Mouse (Mus musculus) hindbrain, embryonic 12.5 days (tissue): ENCODE results near the gene Gbgt1. TPM values are rescaled to one million over a fixed set of nuclear protein-coding genes. Genes with fewer than 3 reads are reported as not detected.
"Not testable (repeated sequence)": the region's sequence is repeated elsewhere in the genome, so short reads cannot be mapped to it uniquely, and the experiment has no call there.

ENCODE experiments used
- ATAC-seq: fragments of 200-750 bp; cut with Nextera tagmentation; 2 replicates; pipeline ENCODE4 v1.8.0; 2017; ENCODE audit warnings: moderate TSS enrichment; ENCODE audit not compliant: low FRiP score
- H3K27ac ChIP-seq: fragments of 300-500 bp; sonication (generic); 2 replicates; pipeline ENCODE4 v1.5.1; 2016; ENCODE audit warnings: mild to moderate bottlenecking
- H3K27me3 ChIP-seq: fragments of 300-500 bp; sonication (generic); 2 replicates; pipeline ENCODE4 v1.6.1; 2016; ENCODE audit warnings: mild to moderate bottlenecking
- H3K36me3 ChIP-seq: fragments of 300-500 bp; sonication (generic); 2 replicates; pipeline ENCODE4 v1.6.1; 2016; ENCODE audit warnings: mild to moderate bottlenecking
- H3K4me1 ChIP-seq: fragments of 300-500 bp; sonication (generic); 2 replicates; pipeline ENCODE4 v1.6.1; 2016
- H3K4me2 ChIP-seq: fragments of 300-500 bp; sonication (generic); replicated peaks from 2 replicates; pipeline ENCODE4 v1.6.1; 2016; ENCODE audit warnings: mild to moderate bottlenecking
- H3K4me3 ChIP-seq: fragments of 300-500 bp; sonication (generic); 2 replicates; pipeline ENCODE4 v1.5.1; 2016; ENCODE audit warnings: mild to moderate bottlenecking
- H3K9ac ChIP-seq: fragments of 300-500 bp; sonication (generic); 2 replicates; pipeline ENCODE4 v1.6.1; 2016; ENCODE audit warnings: mild to moderate bottlenecking, moderate library complexity
- H3K9me3 ChIP-seq: fragments of 300-500 bp; sonication (generic); replicated peaks from 2 replicates; pipeline ENCODE4 v1.6.1; 2016; ENCODE audit warnings: mild to moderate bottlenecking
- WGBS: fragments of 180-500 bp; shearing (Covaris S2); methylation state at CpG from one replicate; pipeline ENCODE4 v1.1.7; 2016; 5-methylcytosine and 5-hydroxymethylcytosine counted together
- polyA plus RNA-seq: library from polyadenylated mRNA; unstranded; fragments of >200 nt; fragmentation: Nextera tagmentation; extraction: Ambion mirVana; gene quantifications from 2 replicates; pipeline ENCODE4 v1.2.1, GENCODE M21; 2016

Gbgt1 gene
- polyA plus RNA-seq, 1 experiment from 2014 or later: 0.67 TPM

GRCm38 (mm10) chr2:28506291-28506690 is 9.6 kb downstream of the Gbgt1 start:
- Histone ChIP-seq H3K4me3 (no peak overlapping the region), H3K9me3 (no peaks in the 10 kb centered on the region), H3K36me3 (no peaks in the 10 kb centered on the region), H3K27me3 (no peaks in the 10 kb centered on the region), H3K4me1 (no peaks in the 10 kb centered on the region), H3K9ac (no peak overlapping the region), H3K27ac (no peak overlapping the region), H3K4me2 (no peak overlapping the region)
- ATAC-seq: no peak
- WGBS: 82% methylated on average over 6 of the region's 6 CpGs

GRCm38 (mm10) chr2:28511600-28511999 is 14.9 kb downstream of the Gbgt1 start:
- not testable (repeated sequence) for H3K36me3 ChIP-seq, ATAC-seq, H3K4me2 ChIP-seq, H3K4me3 ChIP-seq, H3K9me3 ChIP-seq, H3K9ac ChIP-seq, H3K27me3 ChIP-seq, H3K27ac ChIP-seq
- H3K4me1 ChIP-seq: peaks cover 23% of the 10 kb centered on the region
- WGBS: 49% methylated on average over 5 of the region's 5 CpGs

DNA sequence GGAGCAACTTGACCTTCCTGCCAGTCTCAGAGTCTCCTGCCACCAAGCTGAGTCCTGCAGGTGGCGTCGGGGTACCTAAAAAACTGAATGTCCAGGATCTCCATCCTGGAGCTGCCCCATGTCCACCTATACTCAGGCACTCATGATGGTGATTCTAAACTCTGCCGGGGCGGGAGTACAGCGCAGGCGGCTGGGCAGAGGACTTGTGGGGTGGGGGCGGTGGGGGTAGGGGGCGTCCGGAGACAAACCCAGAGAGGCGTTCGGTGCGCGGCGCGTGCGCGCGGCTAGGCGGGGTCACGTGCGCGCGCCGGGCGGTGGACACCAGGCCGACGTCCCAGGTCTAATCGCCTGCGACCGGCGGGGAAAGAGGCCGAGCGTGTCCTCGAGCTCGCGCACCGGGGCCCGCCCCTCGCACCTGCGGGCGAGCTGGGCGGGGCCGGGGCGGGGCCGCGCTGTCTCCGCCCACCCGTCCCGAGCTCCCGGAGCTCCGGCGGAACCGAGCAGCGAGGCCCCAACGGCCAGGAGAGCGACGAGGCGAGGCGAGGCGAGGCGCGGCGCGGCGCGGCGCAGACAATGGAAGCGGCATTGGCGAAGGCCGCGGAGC is 16.2 kb downstream of the Gbgt1 start, which contains the start of gene Ralgds:
Gene Ralgds, plus strand, starts transcription at position 328 of the 604 bp plus-strand sequence.
- peaks cover 36% of the 10 kb centered on the region for H3K4me1 ChIP-seq
- peak within 1 kb of the TSS; percentile 79 for H3K4me2 ChIP-seq
- H3K27me3 ChIP-seq: no peaks in the 10 kb centered on the region
- peak within 1 kb of the TSS; percentile 95 for H3K9ac ChIP-seq
- no peaks in the 10 kb centered on the region for H3K9me3 ChIP-seq
- 0% methylated on average over 57 of the region's 71 CpGs for WGBS
- H3K27ac ChIP-seq: peak within 1 kb of the TSS; percentile 93
- H3K36me3 ChIP-seq: peaks cover 5% of the 10 kb centered on the region
- ATAC-seq: peak; percentile 62
- H3K4me3 ChIP-seq: peak within 1 kb of the TSS; percentile 85

GRCm38 (mm10) chr2:28513431-28514370 is 17.0 kb downstream of the Gbgt1 start:
- H3K4me1 ChIP-seq: peaks cover 44% of the 10 kb centered on the region
- peak overlapping the region; percentile 85 for H3K4me3 ChIP-seq
- ATAC-seq: peak; percentile 39
- no peaks in the 10 kb centered on the region for H3K9me3 ChIP-seq
- H3K27me3 ChIP-seq: no peaks in the 10 kb centered on the region
- 6% methylated on average over 47 of the region's 47 CpGs for WGBS
- H3K4me2 ChIP-seq: peak overlapping the region; percentile 79
- peak overlapping the region; percentile 93 for H3K27ac ChIP-seq
- H3K36me3 ChIP-seq: peaks cover 5% of the 10 kb centered on the region
- H3K9ac ChIP-seq: peak overlapping the region; percentile 95

GRCm38 (mm10) chr2:28514489-28514888 is 17.8 kb downstream of the Gbgt1 start:
- Histone ChIP-seq H3K9ac (peak overlapping the region; percentile 95), H3K36me3 (peaks cover 5% of the 10 kb centered on the region), H3K9me3 (no peaks in the 10 kb centered on the region), H3K4me1 (peaks cover 52% of the 10 kb centered on the region), H3K4me3 (peak overlapping the region; percentile 85), H3K27me3 (no peaks in the 10 kb centered on the region), H3K4me2 (peak overlapping the region; percentile 79), H3K27ac (peak overlapping the region; percentile 93; the same call in 1 of the 2 replicates)
- no peak for ATAC-seq
- WGBS: 17% methylated on average over 5 of the region's 5 CpGs

- ATAC-seq: no peak
- H3K4me2 ChIP-seq: no peak overlapping the region
- WGBS: 41% methylated on average over 5 of the region's 5 CpGs
- H3K9me3 ChIP-seq: no peaks in the 10 kb centered on the region
- no peak overlapping the region for H3K4me3 ChIP-seq
- H3K36me3 ChIP-seq: peaks cover 5% of the 10 kb centered on the region
- peaks cover 70% of the 10 kb centered on the region for H3K4me1 ChIP-seq
- H3K9ac ChIP-seq: no peak overlapping the region
- no peaks in the 10 kb centered on the region for H3K27me3 ChIP-seq
- no peak overlapping the region for H3K27ac ChIP-seq
These were observed 20.7 kb downstream of the Gbgt1 start for GRCm38 (mm10) chr2:28517206-28517909.

DNA sequence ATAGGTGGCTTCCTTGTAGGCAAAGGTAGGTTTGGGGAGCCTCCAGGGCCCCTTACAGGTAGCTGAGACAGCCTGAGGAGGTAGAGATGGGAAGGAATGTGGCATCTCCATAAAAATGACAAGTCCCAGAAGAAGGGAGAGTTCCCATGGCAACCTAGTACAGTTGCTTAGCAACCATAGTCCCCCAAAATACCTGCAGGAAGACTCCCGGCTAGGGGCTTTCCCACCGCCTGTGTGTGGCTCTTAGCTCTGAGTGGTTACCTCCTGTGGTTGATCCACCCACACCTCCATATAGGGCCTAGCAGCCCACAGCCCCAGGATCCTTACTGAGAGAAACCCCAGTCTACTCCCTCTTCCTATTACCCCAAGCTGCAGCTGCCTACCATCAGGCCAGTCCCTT is 21.5 kb downstream of the Gbgt1 start:
- H3K4me2 ChIP-seq: peak overlapping the region; percentile 8; the same call in 1 of the 2 replicates
- WGBS: 22% methylated on average over 2 of the region's 2 CpGs
- peaks cover 72% of the 10 kb centered on the region for H3K4me1 ChIP-seq

DNA sequence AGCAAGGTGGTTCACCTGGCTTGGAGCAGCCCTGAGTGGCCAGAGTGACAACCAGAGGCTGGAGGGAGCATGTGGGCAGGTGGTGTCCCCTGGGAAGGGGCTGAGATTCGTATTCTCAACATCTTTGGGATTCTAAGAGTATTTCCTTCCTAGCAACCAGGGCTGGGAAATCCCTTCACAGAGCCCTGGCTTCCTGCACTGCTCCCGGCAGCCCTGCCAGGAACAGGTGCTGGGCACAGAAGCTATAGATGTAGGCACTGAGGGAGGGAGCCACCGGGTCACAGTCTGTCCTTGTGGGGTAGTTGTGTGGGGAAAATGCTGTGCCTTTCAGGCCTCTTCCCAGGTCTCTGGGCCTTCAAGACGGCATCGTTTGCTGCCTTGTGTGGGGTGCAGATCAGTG is 23.9 kb downstream of the Gbgt1 start:
- Histone ChIP-seq H3K9me3 (no peaks in the 10 kb centered on the region), H3K27me3 (no peaks in the 10 kb centered on the region), H3K27ac (no peak overlapping the region), H3K9ac (no peak overlapping the region), H3K4me2 (no peak overlapping the region), H3K36me3 (peaks cover 5% of the 10 kb centered on the region), H3K4me3 (no peak overlapping the region), H3K4me1 (peaks cover 80% of the 10 kb centered on the region)
- no peak for ATAC-seq
- 70% methylated on average over 5 of the region's 5 CpGs for WGBS

More for the DNA sequence above, 21.5 kb downstream of the Gbgt1 start:
- H3K27me3 ChIP-seq: no peaks in the 10 kb centered on the region
- ATAC-seq: no peak
- peak overlapping the region; percentile 13; the same call in 1 of the 2 replicates for H3K9ac ChIP-seq
- H3K9me3 ChIP-seq: no peaks in the 10 kb centered on the region
- peaks cover 5% of the 10 kb centered on the region for H3K36me3 ChIP-seq
- peak overlapping the region; percentile 25 for H3K27ac ChIP-seq
- H3K4me3 ChIP-seq: no peak overlapping the region

GRCm38 (mm10) chr2:28521571-28522151 is 25.0 kb downstream of the Gbgt1 start:
- peaks cover 80% of the 10 kb centered on the region for H3K4me1 ChIP-seq
- no peak overlapping the region for H3K9ac ChIP-seq
- ATAC-seq: no peak

GRCm38 (mm10) chr2:28522166-28522565 is 25.5 kb downstream of the Gbgt1 start:
- WGBS: 88% methylated on average over 4 of the region's 4 CpGs
- H3K27me3 ChIP-seq: no peaks in the 10 kb centered on the region

More at GRCm38 (mm10) chr2:28521571-28522151, 25.0 kb downstream of the Gbgt1 start:
- WGBS: 84% methylated on average over 6 of the region's 6 CpGs
- peaks cover 5% of the 10 kb centered on the region for H3K36me3 ChIP-seq
- no peak overlapping the region for H3K27ac ChIP-seq
- no peak overlapping the region for H3K4me3 ChIP-seq
- no peak overlapping the region for H3K4me2 ChIP-seq
- no peaks in the 10 kb centered on the region for H3K9me3 ChIP-seq
- H3K27me3 ChIP-seq: no peaks in the 10 kb centered on the region

DNA sequence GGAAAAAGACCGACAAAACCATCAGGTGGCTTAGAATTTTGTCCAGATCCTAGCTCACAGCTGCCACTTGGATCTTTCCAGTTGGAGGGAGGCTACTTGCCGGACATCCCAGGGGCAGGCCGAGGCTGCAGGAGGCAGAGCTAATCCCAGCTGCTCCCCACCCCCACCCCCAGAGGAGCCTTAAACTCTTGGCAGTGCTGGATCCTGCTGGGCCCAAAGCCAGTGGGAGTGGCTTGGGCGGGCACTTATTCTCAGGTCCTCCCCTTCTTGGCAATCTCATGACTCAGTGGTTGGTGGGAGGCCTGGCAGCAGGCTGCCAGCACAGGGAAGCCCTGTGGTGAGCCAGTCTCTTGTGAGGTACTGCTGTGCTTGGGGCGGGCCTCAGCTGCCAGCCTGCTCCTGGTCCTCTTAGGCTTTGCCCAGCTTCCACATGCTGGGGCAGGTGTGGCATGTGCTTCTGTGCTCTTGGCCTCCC is 27.0 kb downstream of the Gbgt1 start:
- Histone ChIP-seq H3K9ac (no peak overlapping the region), H3K9me3 (no peaks in the 10 kb centered on the region), H3K4me1 (peaks cover 76% of the 10 kb centered on the region), H3K27ac (peak overlapping the region; percentile 92), H3K4me2 (no peak overlapping the region), H3K36me3 (no peaks in the 10 kb centered on the region), H3K27me3 (no peaks in the 10 kb centered on the region), H3K4me3 (no peak overlapping the region)
- 11% methylated on average over 5 of the region's 5 CpGs for WGBS
- ATAC-seq: peak; percentile 74

More at GRCm38 (mm10) chr2:28522166-28522565, 25.5 kb downstream of the Gbgt1 start:
- Histone ChIP-seq H3K4me1 (peaks cover 78% of the 10 kb centered on the region), H3K9me3 (no peaks in the 10 kb centered on the region), H3K9ac (no peak overlapping the region), H3K36me3 (peaks cover 4% of the 10 kb centered on the region; the same call in 1 of the 2 replicates), H3K27ac (no peak overlapping the region), H3K4me3 (no peak overlapping the region), H3K4me2 (no peak overlapping the region)
- ATAC-seq: no peak
